Mouse (Mus musculus) adrenal gland, postnatal 25 days (tissue): ENCODE data around the gene Col4a3bp. TPM values are rescaled to one million over a fixed set of nuclear protein-coding genes. Genes with fewer than 3 reads are reported as not detected.
"Not testable (repeated sequence)": the region's sequence is repeated elsewhere in the genome, so short reads cannot be mapped to it uniquely, and the experiment has no call there.

ENCODE experiments used
- DNase-seq: peaks from one replicate; pipeline ENCODE4 v3.0.0; 2021; ENCODE audit warnings: mixed read lengths
- total RNA-seq: library from RNA; stranded (reverse); gene quantifications from 2 replicates; pipeline ENCODE4 v1.2.3, GENCODE M21; 2021

Gene Col4a3bp
- total RNA-seq, 1 experiment from 2014 or later = 126 TPM

DNA sequence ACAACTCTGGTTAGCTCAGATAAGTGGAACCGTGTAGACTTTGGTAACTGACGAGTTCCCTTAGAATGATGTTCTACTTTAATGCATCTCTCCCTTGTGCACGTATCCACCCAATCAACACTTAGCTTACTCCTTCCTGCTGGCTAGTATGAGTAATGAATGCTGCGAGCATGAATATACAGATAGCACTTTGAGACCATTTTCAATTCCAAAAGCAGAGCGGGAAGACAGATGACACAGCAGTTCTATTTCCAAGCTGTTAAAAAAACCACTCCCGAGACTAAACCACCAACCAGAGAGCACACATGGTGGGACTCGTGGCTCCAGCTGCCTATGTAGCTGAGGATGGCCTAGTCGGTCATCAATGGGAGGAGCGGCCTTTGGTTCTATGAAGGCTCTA, 110.6 kb downstream of the Col4a3bp start:
- no peak for DNase-seq

- DNase-seq = no peak
Measured at GRCm38 (mm10) chr13:96656673-96657072, 114.3 kb downstream of the Col4a3bp start.

DNA sequence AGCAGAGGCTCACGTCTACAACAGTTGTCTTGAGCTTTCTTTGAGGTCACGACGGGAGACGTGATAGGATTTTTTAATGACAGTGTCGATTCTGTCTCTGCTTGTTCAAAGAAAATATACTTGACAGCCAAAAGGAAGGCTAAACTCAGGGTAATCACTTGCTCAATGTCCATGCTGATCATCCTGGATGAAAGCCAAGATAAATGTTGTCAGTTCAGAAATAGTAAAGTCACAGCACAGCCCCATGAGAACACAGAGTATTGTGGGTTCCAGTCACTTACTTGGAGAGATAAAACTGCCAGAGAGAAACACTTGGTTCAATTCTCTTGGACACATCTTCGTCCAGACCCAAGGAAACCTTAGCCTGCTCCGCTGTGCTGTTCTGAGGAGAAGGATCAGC, 116.5 kb downstream of the Col4a3bp start:
- no peak for DNase-seq

DNA sequence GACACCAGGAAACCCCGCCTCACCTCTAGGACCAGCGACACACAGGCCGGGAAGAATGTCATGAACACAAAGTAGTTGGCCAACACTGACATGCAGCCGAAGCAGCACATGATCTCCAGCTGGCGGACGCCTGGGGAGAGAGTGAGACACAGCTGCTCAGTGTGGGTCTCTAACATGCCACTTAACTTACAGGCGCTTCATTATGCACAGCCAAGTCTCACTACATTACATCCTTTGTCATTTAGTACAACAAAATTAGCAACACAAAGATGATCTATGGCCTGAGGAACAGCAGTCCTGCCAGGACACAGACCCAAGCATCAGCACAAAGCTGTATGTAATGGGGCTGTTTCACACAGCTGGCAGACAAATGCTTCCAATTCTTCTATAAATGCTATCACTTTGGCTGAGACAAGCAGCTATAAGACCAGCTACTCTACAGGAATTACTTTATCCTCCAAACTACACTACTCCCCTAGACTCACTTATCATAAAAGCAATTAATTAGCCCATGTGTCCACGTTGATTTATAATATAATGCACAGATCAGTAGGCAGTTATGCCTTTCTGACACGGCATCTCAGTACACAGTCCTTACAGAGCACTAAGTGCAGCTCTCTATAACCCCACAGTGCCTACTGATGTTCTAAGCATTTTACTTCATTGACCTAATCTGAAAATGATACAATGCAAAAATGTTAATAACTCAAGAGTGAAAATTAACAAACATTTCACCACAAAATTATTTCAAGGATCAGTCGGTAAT, 117.9 kb downstream of the Col4a3bp start:
- DNase-seq = no peak

- DNase-seq = not testable (repeated sequence)
Measured at GRCm38 (mm10) chr13:96663120-96663519, 120.7 kb downstream of the Col4a3bp start.

DNA sequence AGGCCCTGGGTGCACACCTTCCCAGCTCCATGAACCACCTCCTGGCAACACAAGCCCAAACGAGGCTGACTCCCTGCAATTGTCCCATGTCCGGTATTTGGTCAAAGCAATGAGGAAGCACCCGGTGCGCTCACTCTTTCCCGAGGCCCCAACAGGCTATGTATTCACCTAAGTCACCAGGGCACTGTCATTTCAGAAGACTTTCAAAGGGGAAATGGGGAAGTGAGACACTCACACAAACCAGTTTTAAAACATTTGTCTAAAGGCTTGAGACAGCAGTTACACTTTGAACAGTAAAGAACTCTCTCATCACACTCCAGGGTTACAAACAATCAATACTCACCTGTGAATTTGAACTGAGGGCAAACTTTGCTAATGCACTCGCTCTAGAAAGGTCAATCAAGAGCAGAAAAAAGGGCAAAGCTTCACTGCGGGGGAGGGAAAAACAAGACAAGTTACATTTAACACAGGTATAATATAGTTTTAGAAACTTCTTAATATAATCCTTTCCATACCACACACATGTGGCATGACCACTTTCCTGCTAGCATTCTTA, 122.1 kb downstream of the Col4a3bp start:
- no peak for DNase-seq

- no peak for DNase-seq
Measured at GRCm38 (mm10) chr13:96670019-96670405, 127.6 kb downstream of the Col4a3bp start.

GRCm38 (mm10) chr13:96670406-96671077, 128.1 kb downstream of the Col4a3bp start, which contains the start of gene Hmgcr:
Gene Hmgcr, minus strand, starts transcription at chr13:96670936.
- peak; percentile 98 for DNase-seq

DNA sequence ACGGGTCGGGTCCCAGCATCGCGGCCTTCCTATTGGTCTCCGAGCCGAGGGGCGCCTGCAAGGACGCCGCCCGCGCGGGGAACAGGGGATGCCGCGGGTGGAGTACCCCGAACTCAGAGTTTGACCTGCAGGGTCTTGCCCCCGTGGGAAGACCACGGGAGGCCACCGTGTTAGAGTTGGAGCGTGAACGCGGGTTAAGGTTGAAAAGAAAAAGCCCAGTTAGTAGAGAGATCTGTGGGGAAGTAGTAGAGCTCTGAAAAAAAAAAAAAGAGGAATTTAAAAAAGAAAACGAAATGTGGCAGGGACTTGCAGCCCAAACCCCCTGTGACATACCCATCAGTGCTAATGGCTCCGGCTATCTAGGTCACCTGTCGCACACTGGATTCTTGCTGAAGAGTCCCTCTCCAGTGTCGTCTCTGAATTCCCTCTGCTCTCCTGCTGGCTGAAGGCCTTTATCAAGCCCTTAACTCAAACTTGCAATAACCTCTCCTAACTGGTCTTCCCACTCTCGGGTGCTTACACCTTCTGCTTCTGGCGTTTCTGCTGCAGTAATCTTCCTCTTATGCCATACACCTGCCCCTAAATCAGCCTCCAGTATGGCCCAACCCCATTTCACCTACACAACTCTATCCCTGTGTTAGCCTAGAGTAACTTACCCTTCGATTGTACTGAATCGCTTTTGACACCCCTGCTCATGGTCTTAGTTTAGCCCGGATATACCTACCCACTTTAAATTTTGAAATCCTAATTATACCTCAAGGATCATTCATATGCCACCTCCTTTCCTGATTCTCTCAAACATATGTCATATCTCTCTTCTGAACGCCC, 128.9 kb downstream of the Col4a3bp start:
- DNase-seq = no peak

- DNase-seq = no peak
Measured at GRCm38 (mm10) chr13:96671906-96672234, 129.5 kb downstream of the Col4a3bp start.

DNA sequence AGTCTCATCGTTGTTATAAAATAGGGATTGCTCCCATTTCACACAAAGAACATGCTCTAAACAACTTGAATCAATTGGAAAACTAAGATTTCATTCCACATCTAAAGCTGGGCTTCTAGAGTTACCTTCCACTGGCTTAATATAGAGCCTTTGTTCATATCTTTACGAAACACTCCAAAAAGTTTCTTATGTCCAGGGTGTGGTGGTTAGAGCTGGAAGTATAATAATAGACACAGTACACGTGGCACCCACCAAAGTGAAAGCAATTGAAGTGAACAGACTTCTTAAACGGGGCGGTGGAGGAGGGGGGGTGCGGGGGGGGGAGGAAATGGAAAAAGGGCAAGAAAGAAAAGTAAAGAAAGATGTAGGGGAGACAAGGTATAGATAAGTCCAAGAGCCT, 129.9 kb downstream of the Col4a3bp start:
- no peak for DNase-seq

- no peak for DNase-seq
Measured at GRCm38 (mm10) chr13:96673817-96674216, 131.4 kb downstream of the Col4a3bp start.

DNA sequence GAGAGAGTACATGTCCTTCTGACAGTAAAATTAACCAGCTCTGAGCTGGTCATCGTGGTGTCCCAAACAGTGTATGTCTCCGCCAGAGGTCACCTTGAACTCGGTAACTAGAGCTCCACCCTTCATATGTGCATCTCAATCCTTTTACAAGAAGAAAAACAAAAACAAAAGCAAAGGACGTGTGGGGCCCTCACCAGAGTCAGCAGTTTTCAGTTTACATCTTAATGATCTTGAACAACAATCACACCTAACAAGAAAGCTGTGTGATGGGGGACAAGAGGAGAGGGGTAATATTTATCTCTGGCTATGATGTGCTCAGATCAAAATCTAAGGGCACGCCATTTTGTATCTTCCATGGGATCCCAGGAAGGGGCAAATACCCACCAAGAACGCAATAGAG, 133.3 kb downstream of the Col4a3bp start:
- DNase-seq = no peak

- DNase-seq = no peak
Measured at GRCm38 (mm10) chr13:96677071-96677470, 134.7 kb downstream of the Col4a3bp start.

DNA sequence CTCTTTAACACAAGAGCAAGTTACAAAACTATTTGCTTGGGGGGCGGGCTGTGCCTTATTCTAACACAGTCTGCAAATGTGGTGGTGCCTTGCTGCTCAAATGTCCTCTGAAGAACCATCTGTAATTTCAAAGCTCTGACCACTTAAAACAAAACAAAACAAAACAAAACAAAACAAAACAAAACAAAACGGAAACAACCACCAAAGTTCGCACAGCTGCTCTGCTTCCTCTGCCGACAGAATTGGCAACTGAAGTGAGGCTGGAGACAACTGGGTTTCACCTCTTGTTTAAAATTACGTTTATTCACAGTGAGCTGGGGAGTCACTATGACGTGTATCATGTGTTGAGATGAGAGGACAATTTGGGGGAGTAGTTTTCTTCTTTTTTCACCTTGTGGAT, 136.2 kb downstream of the Col4a3bp start:
- no peak for DNase-seq

- DNase-seq = no peak
Measured at GRCm38 (mm10) chr13:96680163-96681087, 138.0 kb downstream of the Col4a3bp start.

DNA sequence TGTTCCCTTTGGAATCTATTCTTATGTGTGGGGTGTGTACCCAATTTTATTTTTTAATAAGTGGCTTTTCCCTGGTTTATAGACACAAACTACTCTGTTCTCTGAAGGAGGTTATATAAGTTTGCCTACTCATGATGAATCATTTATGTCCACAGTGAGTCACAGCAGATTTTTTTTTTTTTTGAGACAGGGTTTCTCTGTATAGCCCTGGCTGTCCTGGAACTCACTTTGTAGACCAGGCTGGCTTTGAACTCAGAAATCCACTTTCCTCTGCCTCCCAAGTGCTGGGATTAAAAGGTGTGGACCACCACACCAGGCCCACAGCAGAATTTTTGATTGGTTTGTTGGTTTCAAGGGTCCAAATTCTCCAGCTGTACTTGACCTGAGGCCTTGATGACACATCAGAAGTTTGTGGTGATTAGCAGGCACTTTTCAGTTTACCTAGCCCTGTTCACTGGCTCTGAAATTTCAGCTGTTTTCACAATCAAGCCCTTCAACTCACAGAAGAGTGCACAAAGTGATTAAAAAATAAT, 138.7 kb downstream of the Col4a3bp start:
- DNase-seq = no peak

DNA sequence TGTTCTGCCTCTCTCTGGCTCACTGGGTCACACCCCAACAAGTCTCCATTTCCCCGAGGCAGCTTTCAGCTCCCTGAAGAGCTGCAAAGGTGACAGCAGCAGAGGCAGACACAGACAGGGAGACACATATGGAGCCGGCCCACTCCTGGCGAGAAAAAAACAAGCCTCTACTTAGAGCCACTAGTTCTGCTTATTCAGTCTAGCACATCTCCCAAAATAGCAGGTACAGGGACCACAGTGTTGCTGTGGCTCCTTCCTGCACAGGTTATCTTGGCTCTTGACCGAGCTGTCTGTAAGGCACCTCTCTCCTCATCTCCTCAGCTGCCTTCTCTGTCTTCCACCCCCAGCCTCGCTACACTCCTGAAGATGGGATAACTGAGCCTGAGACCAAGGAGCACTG, 142.4 kb downstream of the Col4a3bp start:
- no peak for DNase-seq

DNA sequence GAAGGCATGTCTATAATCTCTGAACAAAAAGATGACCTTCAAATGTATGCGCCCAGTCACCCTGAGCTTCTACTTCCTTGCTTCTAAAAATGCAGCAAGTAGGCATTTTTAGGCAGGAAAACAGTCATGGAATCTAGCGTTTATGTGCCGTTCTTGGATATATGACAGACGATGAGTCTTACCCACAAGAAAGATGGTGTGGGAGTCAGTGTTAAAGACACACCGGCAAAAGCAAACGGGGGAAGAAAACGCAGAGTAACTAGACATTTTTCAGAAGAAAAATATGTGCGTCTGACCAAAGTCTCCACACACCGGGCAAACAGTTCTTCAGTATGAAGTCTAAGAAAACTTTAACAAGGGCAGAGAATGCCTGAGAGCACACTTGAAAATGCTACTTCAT, 144.8 kb downstream of the Col4a3bp start:
- DNase-seq = no peak
